Mouse (Mus musculus): Measurements from ENCODE around the gene Baz2b. TPM values are rescaled to one million over a fixed set of nuclear protein-coding genes. Genes with fewer than 3 reads are reported as not detected.

The Baz2b gene
- total RNA-seq, 2 experiments from 2014 or later: 29.9 to 41.9 TPM

- DNase-seq: no peak
Measured at GRCm38 (mm10) chr2:60049351-60049750, 160.3 kb downstream of the Baz2b start.

GRCm38 (mm10) chr2:60045995-60046394, 163.6 kb downstream of the Baz2b start:
- DNase-seq: peak; percentile 51 to 67

- no peak for DNase-seq
Measured at GRCm38 (mm10) chr2:60044988-60045387, 164.7 kb downstream of the Baz2b start.

GRCm38 (mm10) chr2:60044540-60044939, 165.1 kb downstream of the Baz2b start:
- DNase-seq: no peak

- no peak for DNase-seq
Measured at GRCm38 (mm10) chr2:60042699-60043098, 166.9 kb downstream of the Baz2b start.

GRCm38 (mm10) chr2:60041485-60042274, 168.0 kb downstream of the Baz2b start:
- no peak for DNase-seq

DNA sequence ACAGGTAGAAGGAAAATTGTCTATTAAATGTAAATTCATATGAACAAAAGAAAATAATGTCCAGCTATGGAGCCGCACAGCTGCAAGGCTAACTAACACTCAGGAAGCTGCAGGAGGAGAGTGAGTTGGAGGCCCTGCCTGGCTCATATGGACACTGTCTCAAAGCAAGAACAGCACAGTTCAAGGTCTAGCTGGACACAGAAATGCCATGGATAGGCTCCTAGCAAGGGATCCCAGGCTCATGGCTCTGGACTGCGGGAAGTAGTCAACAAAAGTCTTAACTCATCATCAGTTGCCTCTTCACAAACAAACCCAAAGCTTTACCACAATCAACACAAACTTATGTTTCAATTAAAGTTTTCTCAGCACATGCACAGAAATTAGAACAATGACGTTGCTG, 169.5 kb downstream of the Baz2b start:
- no peak for DNase-seq

- DNase-seq: peak; percentile 58 to 69
Measured at GRCm38 (mm10) chr2:60037011-60037551, 172.6 kb downstream of the Baz2b start.

DNA sequence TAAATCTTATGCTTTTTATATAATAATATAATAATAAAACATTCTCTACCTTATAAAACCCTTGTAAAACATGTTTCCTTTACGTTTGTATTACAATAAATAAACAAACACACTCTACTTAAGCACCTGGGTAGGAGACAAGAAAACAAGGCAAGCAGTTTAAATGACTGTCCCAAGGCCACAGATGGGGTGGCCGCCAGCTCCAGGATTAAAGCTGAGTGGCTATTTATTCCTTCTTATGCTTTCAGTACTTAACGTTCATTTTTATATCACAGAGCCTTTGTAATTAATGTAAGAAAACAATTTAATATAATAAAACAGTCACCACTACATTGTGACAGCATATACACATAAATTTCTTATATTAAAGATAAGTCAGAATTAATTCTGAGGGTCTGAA, 173.3 kb downstream of the Baz2b start:
- no peak for DNase-seq

- DNase-seq: no peak
Measured at GRCm38 (mm10) chr2:60030991-60031390, 178.6 kb downstream of the Baz2b start.

DNA sequence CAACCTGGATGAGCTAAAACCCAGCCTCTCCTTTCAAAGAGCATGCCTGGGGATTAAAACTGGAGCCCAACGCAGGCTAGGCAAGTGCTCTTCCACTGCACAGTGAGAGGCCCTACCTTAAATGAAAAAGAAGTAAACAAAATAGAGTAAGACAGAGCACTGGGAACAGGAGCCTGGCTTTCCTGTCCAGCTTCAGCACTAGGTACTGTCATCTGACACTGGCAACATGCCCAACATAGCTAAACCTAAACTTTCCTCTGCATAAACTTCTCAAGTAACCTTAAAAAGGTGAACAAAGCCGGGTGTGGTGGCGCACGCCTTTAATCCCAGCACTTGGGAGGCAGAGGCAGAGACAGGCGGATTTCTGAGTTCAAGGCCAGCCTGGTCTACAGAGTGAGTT, 180.6 kb downstream of the Baz2b start:
- DNase-seq: no peak

DNA sequence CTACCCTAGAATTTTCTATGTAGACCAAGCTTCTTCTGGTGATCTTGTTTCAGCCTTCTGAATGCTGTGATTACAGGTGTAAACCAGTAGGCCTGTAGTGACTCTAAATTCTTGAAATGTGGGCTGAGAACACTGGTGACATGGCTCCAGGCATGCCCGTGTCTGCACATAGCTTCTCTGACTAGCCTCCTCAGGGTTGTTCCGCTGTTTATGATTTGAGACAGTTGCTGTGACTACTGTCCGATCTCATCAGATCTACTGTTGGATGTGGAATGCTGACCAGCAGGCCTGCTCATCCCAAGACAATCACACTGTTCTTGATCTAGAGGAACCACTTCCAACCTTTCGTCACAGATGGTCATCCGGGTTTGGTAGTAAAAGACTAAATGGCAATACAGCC, 182.5 kb downstream of the Baz2b start:
- no peak for DNase-seq

DNA sequence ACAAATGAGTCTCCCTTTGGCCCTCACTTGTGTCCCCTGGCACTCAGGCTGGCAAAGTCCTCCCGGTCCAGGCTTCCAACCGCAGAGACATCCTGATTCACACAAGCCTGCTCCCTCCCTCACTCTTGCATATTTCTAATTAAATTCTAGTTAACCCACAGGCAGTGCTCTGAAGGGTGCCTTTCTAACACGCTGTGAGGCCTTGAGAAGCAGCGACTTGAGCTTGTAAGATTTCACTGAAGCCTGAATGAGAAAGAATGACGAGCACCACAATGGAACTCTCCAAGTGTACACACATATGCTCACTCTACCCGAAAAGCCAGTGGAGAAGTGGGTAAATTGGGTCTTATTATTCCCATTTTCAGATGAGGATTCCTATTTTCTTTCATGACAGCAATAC, 183.1 kb downstream of the Baz2b start:
- DNase-seq: no peak

DNA sequence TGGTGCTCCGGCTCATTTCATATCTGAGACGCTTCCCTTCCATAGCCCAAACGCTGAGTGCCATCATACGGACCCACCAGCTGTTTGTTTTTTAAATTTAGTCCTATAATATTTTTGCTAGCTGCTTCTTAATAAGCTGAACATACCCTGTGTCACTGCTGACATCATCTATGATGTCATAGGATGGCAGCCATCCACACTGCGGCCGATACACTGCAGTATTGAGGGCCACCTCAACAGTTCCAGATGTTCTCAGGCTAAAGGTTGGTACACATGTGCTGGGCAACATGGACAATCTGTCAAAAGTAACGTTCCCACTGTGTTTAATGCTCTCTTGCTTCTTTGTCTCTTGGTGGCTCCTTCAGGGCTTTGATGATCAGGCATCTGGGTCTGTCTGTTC, 185.9 kb downstream of the Baz2b start:
- DNase-seq: no peak

GRCm38 (mm10) chr2:60021556-60021955, 188.1 kb downstream of the Baz2b start:
- DNase-seq: no peak

DNA sequence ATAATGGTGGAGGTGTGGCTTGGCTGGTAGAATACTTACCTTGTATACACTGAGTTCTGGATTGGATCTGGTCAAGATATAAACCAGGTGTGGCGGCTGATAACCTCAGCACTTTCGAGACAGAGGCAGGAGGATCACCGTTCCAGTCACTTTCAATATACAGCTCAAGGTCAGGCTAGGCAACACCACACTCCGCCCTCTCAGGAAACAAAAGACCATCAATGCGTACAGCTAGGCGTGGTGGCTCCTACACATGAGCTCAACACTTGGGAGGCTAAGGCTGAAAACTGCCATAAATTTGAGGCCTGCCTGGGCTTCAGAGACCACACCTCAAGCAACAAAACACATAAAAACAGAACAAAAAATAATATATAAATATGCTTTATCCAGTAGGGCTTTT, 188.5 kb downstream of the Baz2b start:
- no peak for DNase-seq

DNA sequence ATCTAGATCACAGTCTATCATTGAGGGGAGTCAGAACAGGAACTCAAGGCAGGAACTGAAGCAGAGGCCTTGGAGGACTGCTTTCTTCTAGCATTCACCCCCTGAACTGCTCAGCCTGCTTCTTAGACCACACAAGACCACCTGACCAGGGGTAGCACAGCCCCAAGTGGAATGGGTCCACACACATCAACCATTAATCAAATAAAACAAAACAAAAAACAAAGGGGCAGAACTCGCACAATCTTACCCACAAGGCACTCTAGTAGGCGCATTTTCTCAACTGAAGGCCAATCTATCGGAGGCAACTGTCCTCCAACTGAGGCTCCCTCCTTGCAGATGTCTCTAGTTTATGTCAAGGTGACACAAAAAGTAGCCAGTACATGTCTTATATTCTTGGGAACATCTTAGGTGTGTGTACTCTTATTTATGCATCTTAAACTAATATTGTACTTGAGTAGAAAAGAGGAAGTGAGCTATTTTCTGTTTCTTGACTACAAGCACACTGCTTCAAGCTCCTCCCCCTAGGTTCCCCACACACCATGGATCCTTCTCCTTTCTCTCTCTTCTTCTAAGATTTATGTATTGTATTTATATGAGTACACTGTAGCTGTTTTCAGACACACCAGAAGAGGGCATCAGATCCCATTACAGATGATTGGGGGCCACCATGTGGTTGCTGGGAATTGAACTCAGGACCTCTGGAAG, 189.9 kb downstream of the Baz2b start:
- DNase-seq: no peak

DNA sequence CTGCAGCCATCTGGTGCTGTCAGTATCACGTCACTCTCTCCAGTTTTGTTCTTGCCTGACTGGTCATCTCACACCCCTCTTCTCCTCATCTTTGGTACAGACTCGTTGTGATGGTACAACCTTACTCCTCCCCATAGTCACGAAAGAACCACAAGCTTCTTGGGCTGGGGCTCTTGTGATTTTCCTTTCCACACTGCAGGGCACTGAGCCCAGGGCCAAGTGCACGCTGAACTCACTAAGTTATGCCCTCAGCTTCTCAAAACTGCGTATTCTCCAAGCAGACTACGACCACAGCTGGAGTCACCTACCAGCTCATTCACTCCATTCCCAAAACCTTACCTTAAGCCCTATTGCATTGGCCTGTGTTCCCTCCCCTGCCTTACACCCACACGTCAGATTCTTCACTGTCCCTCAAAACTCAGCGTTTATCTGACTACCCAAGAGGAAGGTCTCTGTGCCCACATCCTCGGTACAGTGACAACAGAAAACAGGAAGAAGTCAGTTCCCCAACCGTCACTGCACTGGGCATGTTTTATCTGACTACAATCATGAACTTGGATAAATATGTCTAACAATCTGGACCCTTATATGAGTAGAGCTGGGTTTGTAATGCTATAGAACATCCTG, 190.7 kb downstream of the Baz2b start:
- DNase-seq: peak; percentile 25 to 49

GRCm38 (mm10) chr2:60011526-60011925, 198.1 kb downstream of the Baz2b start:
- no peak for DNase-seq

- no peak for DNase-seq
Measured at GRCm38 (mm10) chr2:60003665-60004045, 206.0 kb downstream of the Baz2b start.

GRCm38 (mm10) chr2:60003038-60003664, 206.5 kb downstream of the Baz2b start:
- no peak for DNase-seq

DNA sequence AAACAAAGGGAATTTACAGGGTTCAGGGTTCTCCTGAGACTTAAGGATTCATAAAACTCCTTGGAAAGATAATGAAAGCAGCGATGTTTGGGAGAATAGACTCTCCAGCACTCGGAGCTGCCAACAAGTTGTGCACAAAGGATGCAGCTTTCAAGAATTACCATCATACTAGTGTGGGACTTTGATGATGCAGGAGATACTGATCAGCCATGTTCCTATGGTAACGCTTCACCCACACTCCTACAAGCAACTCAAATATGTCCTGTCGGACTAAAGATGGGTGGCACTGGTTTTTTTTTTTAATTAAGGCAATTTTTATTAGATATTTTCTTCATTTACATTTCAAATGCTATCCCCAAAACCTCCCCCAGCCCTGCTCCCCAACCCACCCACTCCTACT, 209.4 kb downstream of the Baz2b start:
- no peak for DNase-seq
